Mouse (Mus musculus) heart, adult 8-10 months (tissue): ENCODE data around the gene Mri1. TPM values are rescaled to one million over a fixed set of nuclear protein-coding genes. Genes with fewer than 3 reads are reported as not detected.

ENCODE experiments used
- DNase-seq: peaks from one replicate; pipeline ENCODE4 v3.0.0; 2022; ENCODE audit warnings: low spot score
- total RNA-seq, 4 experiments: library from RNA; stranded (reverse); gene quantifications; 2 replicates each; pipeline ENCODE4 v1.2.4; 2022

Gene Mri1
- total RNA-seq, 4 experiments from 2014 or later = 10.5 to 15.0 (median 12.5) TPM

DNA sequence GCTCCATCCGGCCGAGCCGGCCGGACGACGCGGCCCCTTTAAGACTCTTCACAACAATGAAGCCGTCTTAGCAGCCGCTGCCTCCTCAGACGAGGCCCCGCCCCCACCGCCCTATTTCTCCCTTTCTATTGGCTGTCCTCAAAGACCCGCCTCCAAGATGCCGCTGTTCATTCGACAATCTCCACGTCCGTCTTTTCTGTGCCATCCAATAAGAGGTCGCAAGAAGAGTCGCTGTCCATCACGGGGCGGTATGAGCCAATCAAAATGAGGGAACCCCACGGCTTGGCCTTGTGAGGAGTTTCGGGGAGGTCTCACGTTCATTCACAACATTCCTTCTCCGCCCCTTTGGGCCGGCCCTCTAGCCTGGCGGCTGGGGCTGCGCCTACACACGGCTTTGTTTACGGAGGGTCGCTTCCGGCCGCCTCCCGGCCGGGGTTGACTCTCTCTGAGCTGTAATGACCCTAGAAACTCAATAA is 20.1 kb downstream of the Mri1 start, which contains the start of gene Zswim4:
Zswim4 (minus strand) TSS at position 58 of the 476 bp plus-strand sequence.
- DNase-seq = peak; percentile 100

DNA sequence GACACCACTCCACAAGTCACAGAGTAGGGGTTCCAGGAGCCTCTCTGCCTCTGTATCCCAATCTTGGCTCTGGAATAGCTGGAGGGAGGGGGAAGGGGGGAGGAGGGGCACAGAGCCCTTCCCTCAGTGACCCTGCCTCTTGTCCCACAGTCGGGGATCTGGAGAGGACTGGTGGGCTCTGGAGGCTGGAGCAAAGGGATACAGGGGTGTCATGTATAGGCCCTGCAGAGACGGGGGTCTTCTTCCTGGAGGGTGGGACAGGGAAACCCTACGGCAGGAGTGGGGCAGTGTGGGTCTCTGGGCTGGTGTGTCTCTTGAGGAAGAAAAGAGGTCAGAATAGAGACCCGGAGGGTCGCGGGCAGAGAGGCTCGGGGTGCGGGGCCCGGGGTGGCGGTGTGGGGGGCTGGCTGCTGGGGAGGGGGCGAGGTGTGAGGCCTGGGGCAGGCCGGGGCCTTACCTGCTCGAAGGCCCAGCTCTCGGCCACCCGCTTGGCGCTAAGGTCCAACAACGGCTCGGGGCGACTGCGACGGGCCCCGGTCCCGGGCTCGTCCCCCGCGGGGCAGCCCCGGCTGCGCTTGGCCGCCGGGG is 20.6 kb downstream of the Mri1 start:
- DNase-seq = no peak

DNA sequence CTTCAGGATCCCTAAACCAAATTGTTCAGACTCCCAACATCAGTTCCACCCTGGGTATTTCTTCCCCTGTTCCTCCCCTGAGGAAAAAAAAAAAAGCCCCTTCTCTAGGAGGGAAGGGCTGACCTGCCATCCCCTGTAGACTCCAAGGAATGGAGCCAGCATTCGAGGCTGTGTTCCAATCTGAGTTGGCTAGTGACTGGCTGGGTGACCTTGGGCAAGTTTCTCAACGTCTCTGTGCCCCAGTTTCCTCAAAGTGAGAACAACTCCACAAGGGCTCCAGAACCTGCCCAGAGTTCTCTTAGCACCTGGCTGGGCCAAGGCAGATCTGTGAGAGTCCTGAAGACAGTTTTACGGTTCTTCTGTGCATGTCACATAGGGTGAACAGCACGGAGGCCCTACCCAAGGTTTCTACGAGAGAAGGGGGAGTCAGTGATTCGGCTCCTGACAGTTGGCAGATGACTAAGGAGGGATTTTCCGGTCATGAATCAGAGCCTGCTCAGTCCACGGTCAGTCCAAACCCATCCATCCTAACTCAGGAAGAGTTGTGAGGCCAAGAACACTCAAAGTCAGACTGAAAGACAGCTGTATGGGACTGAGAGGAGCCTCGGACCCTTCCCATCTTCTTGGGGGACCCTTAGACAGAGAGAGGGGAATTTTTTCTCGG is 21.2 kb downstream of the Mri1 start:
- DNase-seq = no peak

DNA sequence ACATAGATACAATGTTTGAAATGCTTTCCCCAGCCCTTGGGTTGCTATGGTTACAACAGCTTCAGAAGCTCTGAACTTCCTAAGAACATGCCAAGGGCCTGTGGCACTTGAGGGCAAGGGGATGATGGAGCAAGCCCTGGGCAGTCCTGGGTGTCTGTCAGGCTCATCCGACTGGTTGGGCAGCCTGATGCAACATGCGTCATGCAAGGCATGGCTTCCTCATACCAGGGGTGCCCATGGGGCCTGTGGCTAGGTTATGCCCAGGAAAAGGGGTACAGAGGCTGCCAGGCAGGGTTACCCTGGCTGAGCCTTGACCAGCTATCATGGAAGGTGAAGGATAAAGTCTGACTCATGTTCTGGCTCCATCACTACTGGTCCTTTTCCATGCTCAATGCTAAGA is 24.1 kb downstream of the Mri1 start:
- no peak for DNase-seq

DNA sequence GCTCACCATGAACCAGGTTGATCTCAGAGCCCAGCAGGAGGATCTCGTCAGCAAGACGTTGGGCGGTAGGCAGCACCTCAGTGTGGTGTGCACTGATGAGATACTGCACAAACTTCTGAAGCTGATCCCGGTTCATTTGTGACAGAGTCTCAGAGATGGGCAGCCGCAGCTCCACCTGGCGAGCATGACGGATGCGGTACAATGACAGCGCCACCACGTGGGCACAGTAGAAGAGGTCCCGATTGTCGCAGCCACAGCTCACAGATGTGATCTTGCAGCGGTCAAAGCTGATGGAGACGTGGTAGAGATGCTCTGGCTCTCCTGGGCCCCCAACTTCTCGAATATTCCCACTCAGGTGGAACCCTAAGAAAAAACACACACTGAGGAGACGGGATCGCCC is 26.4 kb downstream of the Mri1 start:
- no peak for DNase-seq

DNA sequence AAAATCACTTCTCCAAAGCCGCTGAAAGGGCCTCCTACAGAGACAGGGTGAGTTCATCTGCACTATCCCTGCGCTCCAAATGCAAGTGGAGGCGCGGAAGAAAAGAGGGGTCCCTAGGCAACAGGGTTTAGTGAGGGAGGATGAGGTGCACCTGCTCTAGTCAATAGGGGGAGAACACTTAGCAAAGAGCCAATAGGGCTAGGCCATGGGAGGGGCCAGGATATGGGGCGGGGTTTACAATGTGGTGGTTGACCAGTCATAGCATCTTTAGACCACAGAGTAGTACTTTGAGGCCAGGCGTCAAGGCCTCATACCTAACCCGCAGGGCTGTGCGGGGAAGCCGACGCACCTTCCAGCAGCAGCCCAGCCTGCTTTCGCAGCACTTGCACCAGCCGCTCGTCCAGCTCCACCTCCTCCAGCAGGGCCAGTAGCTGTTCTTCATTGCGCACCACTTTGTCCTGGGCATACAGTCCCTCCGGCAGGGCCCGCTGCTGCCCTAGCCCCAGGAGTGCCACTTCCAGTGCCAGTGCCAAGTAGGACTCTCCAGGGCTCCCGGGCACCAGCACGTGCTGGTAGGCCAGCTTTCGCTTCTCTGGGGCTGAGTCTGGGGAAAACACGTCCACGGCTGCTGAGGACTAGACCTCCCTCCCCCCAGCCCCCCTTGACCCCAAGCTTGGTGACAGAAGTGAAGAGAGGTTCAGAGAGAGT is 33.6 kb downstream of the Mri1 start:
- DNase-seq = no peak

DNA sequence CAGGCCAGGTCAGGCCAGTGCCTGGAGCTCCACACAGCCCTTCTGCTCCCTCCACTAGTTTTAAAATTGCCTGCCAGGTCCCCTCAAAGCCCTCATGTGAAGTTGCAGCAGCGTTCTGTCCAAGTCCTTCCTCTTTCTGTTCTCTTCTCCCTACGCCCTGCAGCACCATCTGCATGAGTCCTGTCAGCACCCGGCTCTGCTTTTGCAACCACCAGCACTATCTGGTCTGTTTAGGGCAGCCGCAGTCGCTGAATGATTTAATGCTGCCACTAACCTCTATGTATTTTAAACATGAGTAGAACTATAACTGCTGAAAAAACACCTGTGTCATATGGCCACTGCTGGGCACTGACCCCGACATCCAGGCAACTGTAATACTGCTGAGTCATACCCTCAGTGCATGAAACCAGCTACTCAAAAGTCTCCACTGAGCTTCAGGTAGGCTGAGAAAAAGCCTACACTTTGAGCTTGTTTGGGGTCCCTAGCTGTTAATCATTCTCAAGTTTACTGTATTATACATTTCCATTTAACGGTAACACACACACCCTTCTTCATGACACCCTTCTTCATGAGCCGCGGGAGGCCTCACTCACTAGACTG is 34.5 kb downstream of the Mri1 start:
- no peak for DNase-seq

DNA sequence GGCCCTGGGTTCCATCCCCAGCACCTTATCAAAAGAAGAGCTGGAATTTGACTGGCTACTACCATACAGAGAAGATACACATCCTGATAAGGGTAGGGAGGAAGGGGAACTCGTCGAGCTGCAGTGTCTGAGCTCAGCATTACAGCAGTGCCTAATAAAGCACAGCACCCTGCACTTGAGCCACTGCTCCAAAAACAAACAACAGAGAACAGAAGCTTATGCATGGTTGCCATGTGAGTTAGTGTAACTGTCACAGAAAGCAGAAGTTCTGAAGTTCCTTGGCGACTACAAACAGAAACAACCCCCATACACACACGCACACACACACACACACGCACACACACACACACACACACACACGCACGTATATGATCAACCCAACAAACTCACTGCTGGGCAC is 37.0 kb downstream of the Mri1 start:
- no peak for DNase-seq

DNA sequence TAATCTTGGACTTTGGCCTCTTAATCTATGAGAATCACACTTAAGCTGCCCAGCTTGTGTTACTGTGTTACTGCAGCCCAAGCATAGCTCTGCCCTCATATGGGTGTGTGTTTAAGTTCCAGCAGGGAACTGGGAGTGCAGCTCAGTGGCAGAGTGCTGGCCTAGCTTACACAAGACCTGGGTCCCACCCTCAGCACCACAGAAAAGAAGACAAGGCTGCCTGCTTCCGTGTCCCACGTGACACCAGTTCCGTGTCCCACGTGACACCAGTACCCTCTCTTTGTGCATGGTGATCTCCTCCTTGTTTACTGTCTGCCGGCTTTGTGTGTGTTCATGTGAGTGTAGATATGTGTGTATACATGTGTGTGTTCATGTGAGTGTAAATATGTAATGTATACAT is 39.0 kb downstream of the Mri1 start:
- no peak for DNase-seq

DNA sequence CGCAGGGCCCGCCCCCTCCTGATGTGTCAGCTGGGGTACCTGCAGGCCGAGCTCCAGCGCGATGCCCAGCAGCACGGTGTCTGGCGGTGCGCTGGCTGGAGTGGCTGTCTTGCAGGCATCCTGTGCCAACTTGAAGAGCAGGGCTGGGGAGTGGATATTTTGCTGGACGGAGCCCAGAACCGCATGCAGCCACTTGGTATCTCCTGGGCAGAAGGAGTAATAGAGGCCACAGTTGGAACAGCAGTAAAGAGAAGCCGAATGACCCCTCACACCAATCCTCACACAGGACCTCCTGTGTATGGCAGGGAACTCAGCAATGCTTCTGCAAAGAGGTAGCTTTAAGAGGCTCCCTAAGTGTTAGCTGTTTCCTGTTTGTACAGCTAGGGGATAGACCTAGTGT is 39.9 kb downstream of the Mri1 start:
- no peak for DNase-seq

DNA sequence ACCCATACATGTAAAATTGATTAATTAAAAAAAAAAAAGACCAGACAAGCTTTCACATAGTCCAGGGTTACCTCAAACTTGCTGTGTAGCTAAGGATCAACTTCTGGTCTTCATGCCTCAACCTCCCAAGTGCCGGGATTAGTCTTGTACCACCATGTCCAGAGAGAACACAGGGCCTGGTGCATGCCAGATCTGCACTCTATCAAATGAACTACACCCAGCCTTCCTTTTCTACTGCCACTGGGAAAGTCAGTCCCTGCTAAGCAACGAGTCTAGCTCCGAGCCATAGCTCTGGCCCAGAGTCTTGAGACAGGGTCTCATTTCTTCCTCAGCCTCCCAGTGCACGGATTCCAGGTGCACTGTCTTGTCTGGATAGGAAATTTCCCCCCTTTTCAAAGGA is 43.8 kb downstream of the Mri1 start:
- DNase-seq = no peak

DNA sequence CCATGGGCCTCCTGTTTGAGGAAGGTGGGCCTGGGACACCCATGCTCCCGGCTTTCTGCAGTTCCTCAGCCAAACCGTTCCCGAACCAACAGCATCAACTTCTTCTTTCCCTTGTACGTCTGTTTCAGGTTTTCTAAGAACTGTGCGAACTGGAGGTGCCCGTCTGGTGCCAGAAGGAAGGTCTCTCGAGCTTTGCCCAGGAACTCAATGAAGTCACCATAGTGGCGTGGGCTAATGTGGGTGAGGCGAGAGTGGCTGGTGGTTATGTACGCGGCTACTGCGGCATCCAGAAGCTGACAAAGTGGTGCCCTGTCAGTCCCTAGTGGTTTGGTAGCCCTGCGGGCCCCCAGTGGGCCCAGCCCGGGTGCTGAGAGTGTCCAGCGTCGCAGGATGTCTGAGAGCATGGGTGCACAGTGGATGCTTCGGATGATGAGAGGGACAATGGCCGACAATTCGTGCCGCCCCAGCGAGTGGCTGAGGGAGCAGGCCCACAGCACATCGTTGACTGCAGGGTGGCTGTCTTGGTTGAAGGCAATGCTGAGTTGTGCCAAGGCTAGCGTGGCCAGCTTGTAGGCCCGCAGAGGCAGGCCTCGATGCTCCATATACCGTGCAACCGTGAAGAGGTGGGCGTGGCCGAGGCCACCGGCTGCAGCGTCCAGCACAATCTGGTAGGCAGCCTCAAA is 45.1 kb downstream of the Mri1 start:
- no peak for DNase-seq

DNA sequence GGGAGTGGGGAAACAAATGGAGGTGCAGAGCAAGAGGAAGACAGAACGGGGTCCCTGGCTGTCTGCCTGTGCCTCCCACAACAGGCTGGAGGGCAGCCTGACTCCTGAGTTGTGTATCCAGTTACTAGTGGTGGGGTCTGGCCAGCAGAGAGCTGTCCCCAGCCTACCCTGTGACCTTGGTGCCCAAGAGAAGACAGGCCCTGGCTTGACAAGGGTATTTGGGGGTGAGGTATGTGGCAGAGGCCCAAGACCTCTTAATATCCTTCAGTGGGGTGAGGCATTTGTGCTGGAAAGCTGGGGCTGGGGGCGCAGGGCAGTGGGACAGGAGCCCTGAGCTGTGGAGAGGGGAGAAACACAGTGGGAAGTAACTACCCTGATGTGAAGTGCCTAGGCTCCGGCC is 45.9 kb downstream of the Mri1 start:
- DNase-seq = no peak

DNA sequence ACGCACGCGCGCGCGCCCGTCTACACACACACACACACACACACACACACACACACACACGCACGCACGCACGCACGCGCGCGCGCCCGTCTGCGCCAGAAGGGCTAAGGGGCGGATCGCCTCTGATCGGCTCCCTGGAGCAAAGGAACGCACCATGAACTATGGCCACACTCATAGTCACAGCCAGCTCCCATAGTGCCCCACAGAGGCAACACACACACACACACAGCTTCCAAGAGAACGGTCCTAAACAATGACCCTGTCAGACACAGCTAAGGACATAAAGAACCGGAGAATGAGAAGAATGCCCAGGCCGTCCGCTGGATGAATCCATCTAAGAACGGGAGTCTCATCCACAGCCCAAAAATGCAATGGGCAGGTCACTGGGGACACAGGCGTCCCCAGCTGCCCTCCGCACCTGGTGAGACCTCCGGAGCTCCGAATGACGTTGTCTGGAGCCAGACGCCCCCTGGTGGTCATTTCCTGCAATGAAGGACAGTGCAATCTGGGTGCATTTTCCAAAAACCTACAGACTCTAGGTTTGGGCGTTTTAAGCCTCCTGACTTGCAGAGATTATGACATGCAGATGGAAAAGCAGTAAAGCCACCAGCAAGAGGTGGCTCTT is 46.8 kb downstream of the Mri1 start:
- DNase-seq = peak; percentile 84

DNA sequence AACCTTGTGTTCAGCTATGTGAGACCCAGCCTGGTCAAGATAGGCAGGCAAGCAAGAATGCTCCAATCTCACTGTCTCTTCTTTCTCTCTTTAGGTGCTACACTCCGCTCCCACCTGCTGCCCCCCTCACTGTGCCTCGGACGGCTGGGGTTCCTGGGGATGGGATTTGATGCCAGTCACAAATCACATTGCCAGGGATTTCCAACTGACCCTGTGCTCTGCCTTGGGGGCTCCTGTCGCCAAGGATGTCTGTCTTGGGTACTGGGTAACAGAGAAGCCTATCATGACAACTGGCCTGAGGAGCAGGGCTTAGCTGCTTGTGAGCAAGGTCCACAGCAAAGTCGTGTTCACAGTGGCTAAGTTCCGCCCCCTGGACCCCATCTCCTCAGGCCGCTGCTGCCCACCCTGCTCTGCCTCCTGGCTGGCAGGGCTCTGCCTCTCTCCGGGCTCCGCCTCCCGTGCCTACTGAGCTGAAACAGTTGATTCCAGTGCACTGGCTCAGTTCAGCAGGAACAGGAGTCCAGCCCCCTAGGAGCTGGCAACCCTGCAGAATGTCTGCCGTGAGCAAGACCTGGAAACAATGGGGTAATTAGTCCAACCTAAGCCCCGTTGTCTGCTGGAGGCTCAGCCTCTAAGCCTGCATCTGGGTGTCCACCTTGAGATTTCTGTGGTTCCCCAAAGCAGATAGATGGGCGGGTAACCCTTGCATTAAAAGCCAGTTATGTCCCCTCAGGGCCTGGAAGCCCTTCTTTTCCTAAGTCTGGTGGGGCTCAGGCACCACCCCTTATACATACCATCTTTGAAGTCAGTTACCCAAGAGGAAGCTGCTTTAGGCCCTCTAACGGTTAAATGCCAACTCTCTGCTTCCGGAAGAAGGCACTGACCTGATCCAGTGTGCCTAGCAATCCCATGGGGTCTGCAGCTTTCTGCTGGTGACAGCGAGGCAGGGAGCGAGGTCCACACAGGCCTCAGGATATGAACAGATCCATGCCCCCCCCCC is 48.4 kb downstream of the Mri1 start:
- no peak for DNase-seq

DNA sequence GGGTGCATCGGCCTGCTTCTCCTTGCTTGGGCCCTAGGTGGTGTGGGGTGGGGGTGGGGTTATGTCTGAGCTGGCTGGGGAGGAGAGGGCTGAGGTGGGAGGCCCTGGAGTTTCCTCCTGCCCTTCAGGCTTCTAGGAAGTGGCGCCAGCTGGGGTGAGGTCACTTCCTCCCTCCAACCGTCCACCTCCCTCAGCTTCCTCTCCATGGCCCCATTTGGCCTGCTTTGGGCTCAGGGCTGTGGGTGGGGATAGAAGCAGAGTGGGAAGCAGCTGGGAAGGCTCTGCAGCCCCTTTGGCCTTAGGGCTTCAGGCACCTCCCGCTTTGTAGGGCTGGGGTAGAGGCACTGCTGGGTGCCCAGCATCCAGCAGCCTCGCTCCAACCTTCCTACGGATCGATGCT is 49.3 kb downstream of the Mri1 start:
- DNase-seq = peak; percentile 83

DNA sequence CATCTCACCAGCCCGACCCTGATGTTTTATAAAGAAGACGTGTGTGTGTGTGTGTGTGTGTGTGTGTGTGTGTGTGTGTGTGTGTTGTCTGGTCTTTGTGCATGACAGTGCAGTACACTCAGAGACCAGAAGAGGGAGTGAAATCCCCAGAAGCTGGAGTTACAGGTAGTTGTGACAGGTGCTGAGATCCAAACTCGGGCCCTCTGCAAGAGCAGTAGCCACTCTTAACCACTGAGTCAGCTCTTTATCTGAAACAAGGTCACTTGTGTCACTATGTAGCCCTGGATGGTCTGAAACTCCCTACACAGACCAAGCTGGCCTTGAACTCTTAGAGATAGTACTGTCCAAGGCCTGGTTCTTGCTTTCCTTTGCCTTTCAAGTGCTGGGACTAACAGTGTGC is 50.5 kb downstream of the Mri1 start:
- no peak for DNase-seq

DNA sequence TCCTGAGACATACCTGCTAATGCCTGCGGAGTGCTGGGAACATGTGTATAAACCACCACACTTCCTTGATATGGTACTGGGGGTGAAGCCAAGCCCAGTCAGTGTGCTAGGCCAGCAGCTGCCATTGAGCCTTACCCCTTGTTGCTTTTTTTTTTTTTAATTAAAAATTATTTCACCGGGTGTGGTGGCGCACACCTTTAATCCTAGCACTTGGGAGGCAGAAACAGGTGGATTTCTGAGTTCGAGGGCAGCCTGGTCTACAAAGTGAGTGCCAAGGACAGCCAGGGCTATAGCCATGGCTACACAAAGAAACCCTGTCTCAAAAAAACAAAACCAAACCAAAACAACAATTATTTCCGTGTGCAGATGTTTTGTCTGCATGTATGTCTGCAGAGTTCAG is 52.1 kb downstream of the Mri1 start:
- no peak for DNase-seq

DNA sequence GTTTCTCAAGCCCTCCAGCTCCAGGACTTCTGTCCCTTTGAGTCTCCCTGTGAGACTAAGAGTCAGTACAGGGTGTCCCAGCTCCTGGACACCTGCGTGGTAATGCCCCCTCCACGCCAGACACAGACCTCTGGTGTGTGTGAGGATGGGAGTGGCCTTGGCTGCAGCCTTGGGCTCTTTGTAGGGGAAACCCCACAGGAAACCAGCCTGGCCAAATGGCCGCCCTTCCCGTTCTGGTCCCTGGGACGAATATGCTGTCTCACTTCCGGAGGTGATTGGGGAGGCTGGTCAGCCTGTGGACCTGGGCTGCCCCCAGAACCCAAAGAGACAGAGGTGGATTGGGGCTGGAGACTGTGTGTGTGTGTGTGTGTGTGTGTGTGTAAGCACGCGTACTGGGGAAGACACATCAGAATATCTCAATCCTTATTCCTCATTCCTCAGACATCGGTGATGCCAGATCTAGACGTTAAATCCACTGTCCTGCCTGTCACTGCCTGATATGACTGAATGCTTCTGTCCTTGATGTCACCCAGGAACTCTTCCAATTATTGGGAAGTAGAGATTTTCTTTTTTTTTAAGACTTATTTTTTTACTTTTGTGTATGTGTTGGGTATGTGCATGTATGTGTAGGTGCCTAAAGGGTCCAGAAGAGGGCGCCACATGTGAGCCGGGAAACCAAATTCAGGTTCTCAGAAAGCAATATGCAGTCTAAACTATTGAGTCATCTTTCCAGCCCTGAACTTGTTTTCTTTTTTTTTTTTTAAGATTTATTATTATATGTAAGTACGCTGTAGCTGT is 53.0 kb downstream of the Mri1 start:
- peak; percentile 93 for DNase-seq
